In genomic region chr8:91353062-91353461, GRCm38 (mm10) we compare ENCODE assay signal across 25 mouse cellular contexts. TPM values are rescaled to one million over a fixed set of nuclear protein-coding genes. Genes with fewer than 3 reads are reported as not detected.
A peak's percentile ranks its signal among the peaks of the same experiment; 100 is the strongest.
DNase-seq lines count a peak whose midpoint lies in the region; ATAC-seq and TF ChIP-seq lines count a peak whose summit lies in the region.
"Had no signal": no experiment of that assay in that cellular context is flagged by ENCODE, and none has a peak within 500 bp of the region (broad histone marks: within the 10 kb centered on the region; RNA-seq: fewer than 3 reads in every experiment).

No protein-coding gene starts in this region.

- H3K4me2 ChIP-seq in intestine, embryonic 15.5 days (replicated peaks) = no peak overlapping the region
- no peak overlapping the region for H3K4me2 ChIP-seq in intestine, postnatal 0 days (replicated peaks; ENCODE audit: low read depth)
- H3K4me2 ChIP-seq in liver, postnatal 0 days (ENCODE audit: low read depth, low read length) = no peak overlapping the region
- H3K4me2 ChIP-seq: limb, embryonic 13.5 days; midbrain, embryonic 13.5 days; neural tube, embryonic 15.5 days had no signal

- peaks cover 5% of the 10 kb centered on the region; the same call in 1 of the 2 replicates for H3K79me2 ChIP-seq in MEL (ENCODE audit: control insufficient read depth, insufficient read depth, low read length, poor library complexity)

- TF ChIP-seq EP300 in MEL (IDR thresholded peaks at IDR 0.05; ENCODE audit: low read depth in 1 of 2, low read length in 2 of 2) = no peak
- no peak for TF ChIP-seq EP300 in liver, postnatal 0 days (IDR thresholded peaks at IDR 0.05; ENCODE audit: low read depth)

- no peak for TF ChIP-seq CTCF in intestine, postnatal 0 days (IDR thresholded peaks at IDR 0.05; ENCODE audit: low read depth)
- TF ChIP-seq CTCF in MEL (IDR thresholded peaks at IDR 0.05 in 2 of 3, conservative IDR thresholded peaks at IDR 0.05 in 1 of 3; ENCODE audit: control insufficient read depth in 1 of 3, insufficient read depth in 1 of 3, low read depth in 2 of 3, low read length in 3 of 3, poor library complexity in 1 of 3, severe bottlenecking in 1 of 3) = no peak
- TF ChIP-seq CTCF in liver, postnatal 0 days (IDR thresholded peaks at IDR 0.05; ENCODE audit: low read depth) = no peak

- peak; percentile 46 for DNase-seq in MEL (ENCODE audit: low read depth, low spot score)
- DNase-seq in liver, postnatal 0 days = no peak
- no peak for DNase-seq in ovary, postnatal 14 days (ENCODE audit: low spot score)
- DNase-seq in adrenal gland, postnatal 25 days = no peak
- DNase-seq: adrenal gland, adult 2 months; B cell, adult 2 months; cerebellum, postnatal 36 days; gastrocnemius, adult 2 months; heart, adult 2 months; heart, postnatal 4 days; kidney, adult 2 months; kidney, postnatal 4 days; lung, postnatal 36 days; retina, postnatal 1 day; right cerebral cortex, postnatal 4 days had no signal

- no peak for TF ChIP-seq RAD21 in MEL (IDR thresholded peaks at IDR 0.05; ENCODE audit: low read depth, low read length)

- 88% methylated on average over 5 of the region's 5 CpGs for WGBS in intestine, embryonic 15.5 days
- WGBS in intestine, postnatal 0 days = 77% methylated on average over 5 of the region's 5 CpGs
- 82% methylated on average over 5 of the region's 5 CpGs for WGBS in liver, postnatal 0 days (ENCODE audit: insufficient replicate concordance)

- no peak overlapping the region for H3K9ac ChIP-seq in intestine, embryonic 15.5 days
- H3K9ac ChIP-seq in intestine, postnatal 0 days (ENCODE audit: low read depth, low read length) = no peak overlapping the region
- no peak overlapping the region for H3K9ac ChIP-seq in MEL (ENCODE audit: control insufficient read depth, low read depth, low read length, poor library complexity, severe bottlenecking)
- no peak overlapping the region for H3K9ac ChIP-seq in liver, postnatal 0 days (replicated peaks)
- H3K9ac ChIP-seq: limb, embryonic 13.5 days; midbrain, embryonic 13.5 days; neural tube, embryonic 15.5 days had no signal

- TF ChIP-seq POLR2A in MEL (IDR thresholded peaks at IDR 0.05; ENCODE audit: control insufficient read depth in 1 of 2, insufficient read depth in 1 of 2, low read depth in 1 of 2, low read length in 2 of 2, poor library complexity in 1 of 2) = no peak

- no peak overlapping the region for H3K27ac ChIP-seq in intestine, embryonic 15.5 days
- H3K27ac ChIP-seq in intestine, postnatal 0 days (ENCODE audit: low read depth, low read length) = no peak overlapping the region
- no peak overlapping the region for H3K27ac ChIP-seq in MEL (ENCODE audit: control insufficient read depth, low read depth, low read length)
- no peak overlapping the region for H3K27ac ChIP-seq in liver, postnatal 0 days (ENCODE audit: low read depth)
- H3K27ac ChIP-seq: embryonic facial prominence, embryonic 10.5 days; gastrocnemius, adult 2 months; heart, adult 2 months; limb, embryonic 13.5 days; midbrain, embryonic 13.5 days; neural tube, embryonic 15.5 days had no signal

- ATAC-seq in intestine, embryonic 15.5 days = peak; percentile 45; the same call in 1 of the 2 replicates
- no peak for ATAC-seq in intestine, postnatal 0 days
- peak; percentile 97 for ATAC-seq in erythroid progenitor cell, adult 5-6 weeks (replicated peaks; ENCODE audit: low FRiP score, poor library complexity, severe bottlenecking)
- ATAC-seq in liver, postnatal 0 days = peak; percentile 57; the same call in 1 of the 2 replicates
- ATAC-seq: hindbrain, embryonic 16.5 days; midbrain, embryonic 13.5 days had no signal

- no peaks in the 10 kb centered on the region for H3K4me1 ChIP-seq in intestine, embryonic 15.5 days (replicated peaks)
- H3K4me1 ChIP-seq in intestine, postnatal 0 days (replicated peaks; ENCODE audit: control insufficient read depth, insufficient read depth, low read length) = no peaks in the 10 kb centered on the region
- peaks cover 3 to 19% of the 10 kb centered on the region in 2 experiments for H3K4me1 ChIP-seq in MEL (ENCODE audit: control insufficient read depth in 1 of 2, insufficient read depth in 2 of 2, low read length in 2 of 2)
- 0 out of 2 replicates have a peak, but pooled peaks cover 6% of the 10 kb centered on the region for H3K4me1 ChIP-seq in liver, postnatal 0 days (ENCODE audit: insufficient read depth)

- no peaks in the 10 kb centered on the region for H3K27me3 ChIP-seq in intestine, embryonic 15.5 days (replicated peaks)
- H3K27me3 ChIP-seq in intestine, postnatal 0 days (replicated peaks; ENCODE audit: control insufficient read depth, insufficient read depth, low read length) = no peaks in the 10 kb centered on the region
- no peaks in the 10 kb centered on the region for H3K27me3 ChIP-seq in MEL (ENCODE audit: control insufficient read depth in 1 of 2, insufficient read depth in 2 of 2, low read length in 2 of 2)
- H3K27me3 ChIP-seq in liver, postnatal 0 days (ENCODE audit: insufficient read depth, low read length) = no peaks in the 10 kb centered on the region
- H3K27me3 ChIP-seq: limb, embryonic 13.5 days; midbrain, embryonic 13.5 days; neural tube, embryonic 15.5 days had no signal

- no peaks in the 10 kb centered on the region for H3K36me3 ChIP-seq in intestine, embryonic 15.5 days
- H3K36me3 ChIP-seq in intestine, postnatal 0 days (ENCODE audit: control insufficient read depth, insufficient read depth) = no peaks in the 10 kb centered on the region
- peaks cover 0 to 9% of the 10 kb centered on the region in 2 experiments; a peak in 3 of 4 replicates for H3K36me3 ChIP-seq in MEL (ENCODE audit: control insufficient read depth in 1 of 2, insufficient read depth in 2 of 2, low read length in 2 of 2)
- peaks cover 2% of the 10 kb centered on the region; the same call in 1 of the 2 replicates for H3K36me3 ChIP-seq in liver, postnatal 0 days (replicated peaks; ENCODE audit: insufficient read depth, low read length)
- H3K36me3 ChIP-seq: neural tube, embryonic 15.5 days had no signal

- H3K4me3 ChIP-seq in intestine, embryonic 15.5 days (replicated peaks) = no peak overlapping the region
- no peak overlapping the region for H3K4me3 ChIP-seq in intestine, postnatal 0 days (ENCODE audit: low read depth, low read length)
- H3K4me3 ChIP-seq in MEL (ENCODE audit: control insufficient read depth in 1 of 2, insufficient read depth in 1 of 2, low read depth in 2 of 2, low read length in 2 of 2) = no peak overlapping the region
- no peak overlapping the region for H3K4me3 ChIP-seq in liver, postnatal 0 days (ENCODE audit: low read depth, low read length)
- H3K4me3 ChIP-seq: embryonic facial prominence, embryonic 10.5 days; erythroblast, embryonic 14.5 days; gastrocnemius, adult 2 months; heart, adult 2 months; limb, embryonic 13.5 days; midbrain, embryonic 13.5 days; myocyte; neural tube, embryonic 15.5 days had no signal

- H3K9me3 ChIP-seq in intestine, embryonic 15.5 days = no peaks in the 10 kb centered on the region
- H3K9me3 ChIP-seq in intestine, postnatal 0 days (ENCODE audit: control insufficient read depth) = no peaks in the 10 kb centered on the region; the same call in 1 of the 2 replicates
- no peaks in the 10 kb centered on the region for H3K9me3 ChIP-seq in MEL (replicated peaks; ENCODE audit: insufficient read depth, low read length)
- H3K9me3 ChIP-seq in liver, postnatal 0 days (ENCODE audit: low read length) = no peaks in the 10 kb centered on the region
- H3K9me3 ChIP-seq: embryonic facial prominence, embryonic 10.5 days; limb, embryonic 13.5 days; midbrain, embryonic 13.5 days; neural tube, embryonic 15.5 days had no signal

TF ChIP-seq in MEL, 35 proteins besides CTCF, POLR2A, EP300 and RAD21:
- TF ChIP-seq USF2 (IDR thresholded peaks at IDR 0.05; ENCODE audit: borderline replicate concordance in 1 of 2, insufficient read depth in 1 of 2, low read depth in 1 of 2, low read length in 2 of 2) (no peak), MAZ (IDR thresholded peaks at IDR 0.05; ENCODE audit: low read depth, low read length) (no peak)

RNA-seq across cellular contexts. Expression of gene Fto, which starts 39.7 kb away (rescaled TPM):
- 55.3 and 59.7 TPM in 2 replicates for polyA plus RNA-seq in intestine, embryonic 15.5 days (2015; fragmentation: Nextera tagmentation; extraction: Ambion mirVana)
- 21.7 and 22.7 TPM in 2 replicates for polyA plus RNA-seq in intestine, postnatal 0 days (2015; fragmentation: Nextera tagmentation; extraction: Ambion mirVana)
- 13.5 TPM in 2 replicates for total RNA-seq in MEL (2012; rRNA removed)
- polyA plus RNA-seq in MEL (2012; ENCODE audit: insufficient read depth in 1 of 2, insufficient read length in 2 of 2, low read depth in 1 of 2, low replicate concordance in 2 of 2, missing spikeins in 1 of 2) = 10 to 100 TPM in 1 of 2 experiments, not detected in 1; 41.1 TPM
- total RNA-seq in erythroid progenitor cell, adult 5-6 weeks (2015; ENCODE audit: low replicate concordance) = 7.5 and 17.3 TPM in 2 replicates
- 7.9 and 16.6 TPM in 2 replicates for total RNA-seq in erythroid progenitor cell, adult 5-6 weeks (2017; ENCODE audit: low replicate concordance)
- polyA plus RNA-seq in liver, postnatal 0 days (2015; fragmentation: Nextera tagmentation; extraction: Ambion mirVana) = 10.8 and 11.0 TPM in 2 replicates
- 71.7 and 82.7 TPM in 2 replicates for total RNA-seq in adrenal gland, postnatal 25 days (2021)

RNA-seq across cellular contexts. Expression of gene Rpgrip1l, which starts 40.0 kb away (rescaled TPM):
- polyA plus RNA-seq in intestine, embryonic 15.5 days (2015; fragmentation: Nextera tagmentation; extraction: Ambion mirVana) = 6.2 and 9.3 TPM in 2 replicates
- 2.6 and 2.7 TPM in 2 replicates for polyA plus RNA-seq in intestine, postnatal 0 days (2015; fragmentation: Nextera tagmentation; extraction: Ambion mirVana)
- 2.1 and 2.9 TPM in 2 replicates for total RNA-seq in MEL (2012; rRNA removed)
- 1 to 10 TPM in 1 of 2 experiments, not detected in 1; 3.9 TPM for polyA plus RNA-seq in MEL (2012; ENCODE audit: insufficient read depth in 1 of 2, insufficient read length in 2 of 2, low read depth in 1 of 2, low replicate concordance in 2 of 2, missing spikeins in 1 of 2)
- 10.1 and 47.2 TPM in 2 replicates for total RNA-seq in erythroid progenitor cell, adult 5-6 weeks (2015; ENCODE audit: low replicate concordance)
- 11.4 and 11.6 TPM in 2 replicates for total RNA-seq in erythroid progenitor cell, adult 5-6 weeks (2017; ENCODE audit: low replicate concordance)
- polyA plus RNA-seq in liver, postnatal 0 days (2015; fragmentation: Nextera tagmentation; extraction: Ambion mirVana) = 1.0 and 1.2 TPM in 2 replicates
- total RNA-seq in adrenal gland, postnatal 25 days (2021) = 8.4 and 11.0 TPM in 2 replicates
